Mouse (Mus musculus) liver, adult 2 months (tissue): ENCODE data around the gene Cbx3.

Experiments used
- CTCF ChIP-seq: fragments of 200-500 bp; IDR thresholded peaks from 2 replicates; pipeline ENCODE4 v1.5.1; 2011; ENCODE audit warnings: low read depth, low read length, control low read depth
- POLR2A ChIP-seq: fragments of 200-500 bp; IDR thresholded peaks from 2 replicates; pipeline ENCODE4 v1.6.1; 2011; ENCODE audit warnings: low read length, control low read depth; ENCODE audit not compliant: insufficient read depth; ENCODE audit errors: extremely low read depth

DNA sequence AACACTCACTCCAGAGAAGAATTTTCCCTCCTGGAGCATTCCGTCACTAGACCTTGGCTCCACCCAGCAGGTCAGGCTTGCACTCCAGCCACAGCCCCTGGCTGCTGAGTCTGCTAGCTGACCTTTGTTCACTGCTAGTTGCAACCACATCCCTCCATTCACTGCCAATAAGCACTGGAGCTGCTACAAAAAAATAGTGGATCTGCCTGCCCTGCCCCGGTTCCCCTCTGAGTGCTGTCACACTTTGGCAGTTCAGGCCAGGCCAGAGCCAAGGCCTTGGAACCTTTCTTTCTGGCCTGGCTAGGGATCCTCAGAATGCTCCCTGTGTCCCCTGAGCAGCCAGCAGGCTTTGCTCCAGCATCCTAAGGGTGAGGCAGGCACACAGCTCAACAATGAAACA is 19.6 kb downstream of the Cbx3 start:
- TF ChIP-seq CTCF (no peak), POLR2A (no peak)
